Mouse (Mus musculus) small intestine, adult 2 months (tissue): ENCODE data around the gene Sae1.

Experiments used
- CTCF ChIP-seq: fragments of 200-500 bp; IDR thresholded peaks from 2 replicates; pipeline ENCODE4 v1.5.1; 2012; ENCODE audit warnings: low read depth, mild to moderate bottlenecking, control low read depth, inconsistent platforms, low read length, moderate library complexity, mixed read lengths; ENCODE audit not compliant: insufficient replicate concordance, insufficient read length; ENCODE audit errors: extremely low read depth
- POLR2A ChIP-seq: fragments of 200-500 bp; IDR thresholded peaks from 2 replicates; pipeline ENCODE4 v1.6.1; 2012; ENCODE audit warnings: low read depth, mild to moderate bottlenecking, control low read depth, inconsistent platforms, low read length, moderate library complexity

DNA sequence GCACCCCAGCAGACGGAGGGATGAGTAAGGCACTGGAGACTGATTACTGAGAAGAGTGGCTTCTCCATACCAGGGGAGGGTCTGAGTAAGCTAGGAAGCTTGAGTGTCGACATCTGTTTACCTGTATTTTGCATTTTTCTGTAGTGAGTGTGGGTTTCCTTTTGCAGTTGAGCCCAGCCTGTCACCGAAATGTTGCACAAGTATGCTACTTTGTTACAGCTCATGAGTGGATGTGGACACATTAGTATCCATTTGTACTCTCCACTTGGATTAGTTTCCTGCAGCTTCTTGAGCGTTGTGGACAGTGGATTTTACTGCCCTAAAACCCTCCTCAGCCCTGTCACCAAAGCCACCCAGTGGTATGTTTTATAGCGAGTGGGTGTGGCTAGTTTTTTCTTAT lies 31.1 kb upstream of the Sae1 start:
- TF ChIP-seq CTCF = no peak
- TF ChIP-seq POLR2A = no peak
